Mouse (Mus musculus) v-Abl transformed pro-B cells (cell line): ENCODE measurements around the gene Begain.

Experiments
- in situ Hi-C, 2 experiments: fragments of 400-800 bp; cut with MboI; formaldehyde crosslinking; loops; one replicate each; pipeline ENCODE4 v1.15.1; 2025; ENCODE audit not compliant: unreplicated experiment in 2 of 2

Gene Begain

GRCm38 (mm10) chr12:109068167-109068653 is at the start of gene Begain:
TSS of gene Begain (minus strand) at chr12:109068217.
- in situ Hi-C loops: loop anchor here (25.0 kb wide), 4 partner anchors 306 to 1294 kb away; partner anchors contain the start of genes Ccnk (in 1 of the 2) and Setd3 (in 1 of the 2)

- in situ Hi-C loops: no loop called here
Observed at GRCm38 (mm10) chr12:109115707-109116106, 47.7 kb upstream of the Begain start.

GRCm38 (mm10) chr12:109115161-109115560 is 47.1 kb upstream of the Begain start:
- in situ Hi-C loops: no loop called here

GRCm38 (mm10) chr12:109112996-109113592 is 45.1 kb upstream of the Begain start:
- in situ Hi-C loops: no loop called here

GRCm38 (mm10) chr12:109112354-109112995 is 44.5 kb upstream of the Begain start:
- in situ Hi-C loops: no loop called here

- in situ Hi-C loops: no loop called here
Observed at GRCm38 (mm10) chr12:109108911-109109310, 40.9 kb upstream of the Begain start.

- in situ Hi-C loops: no loop called here
Observed at GRCm38 (mm10) chr12:109100381-109100780, 32.4 kb upstream of the Begain start.

GRCm38 (mm10) chr12:109090456-109091130 is 22.6 kb upstream of the Begain start:
- in situ Hi-C loops: no loop called here

GRCm38 (mm10) chr12:109090041-109090440 is 22.0 kb upstream of the Begain start:
- in situ Hi-C loops: no loop called here

- in situ Hi-C loops: no loop called here
Observed at GRCm38 (mm10) chr12:109086111-109086510, 18.1 kb upstream of the Begain start.

GRCm38 (mm10) chr12:109085674-109086073 is 17.7 kb upstream of the Begain start:
- in situ Hi-C loops: no loop called here

- in situ Hi-C loops: no loop called here
Observed at GRCm38 (mm10) chr12:109085046-109085445, 17.0 kb upstream of the Begain start.

- in situ Hi-C loops: no loop called here
Observed at GRCm38 (mm10) chr12:109083476-109083875, 15.5 kb upstream of the Begain start.

GRCm38 (mm10) chr12:109077036-109077435 is 9.0 kb upstream of the Begain start:
- in situ Hi-C loops: loop anchor here (10.0 kb wide), 6 partner anchors 282 to 1298 kb away; partner anchors contain the start of genes Ccnk (in 1 of the 2), Setd3 (in 1 of the 2) and Yy1 (in 1 of the 2)

GRCm38 (mm10) chr12:109074777-109075285 is 6.8 kb upstream of the Begain start:
- in situ Hi-C loops: loop anchor here (5.0 to 25.0 kb wide), 14 partner anchors 168 to 1300 kb away; partner anchors contain the start of genes Ccnk (in 2 of the 2), Setd3 (in 2 of the 2) and Yy1 (in 1 of the 2)

GRCm38 (mm10) chr12:109074106-109074505 is 6.1 kb upstream of the Begain start:
- in situ Hi-C loops: loop anchor here (5.0 to 25.0 kb wide), 14 partner anchors 167 to 1301 kb away; partner anchors contain the start of genes Ccnk (in 2 of the 2), Setd3 (in 2 of the 2) and Yy1 (in 1 of the 2)

GRCm38 (mm10) chr12:109071248-109071647 is 3.2 kb upstream of the Begain start:
- in situ Hi-C loops: loop anchor here (5.0 to 25.0 kb wide), 14 partner anchors 164 to 1304 kb away; partner anchors contain the start of genes Ccnk (in 2 of the 2), Setd3 (in 2 of the 2) and Yy1 (in 1 of the 2)

GRCm38 (mm10) chr12:109069751-109070150 is 1.7 kb upstream of the Begain start:
- in situ Hi-C loops: loop anchor here (5.0 to 25.0 kb wide), 14 partner anchors 162 to 1305 kb away; partner anchors contain the start of genes Ccnk (in 2 of the 2), Setd3 (in 2 of the 2) and Yy1 (in 1 of the 2)

GRCm38 (mm10) chr12:109068738-109069137 is 721 bp upstream of the Begain start:
- in situ Hi-C loops: loop anchor here (25.0 kb wide), 4 partner anchors 306 to 1294 kb away; partner anchors contain the start of genes Ccnk (in 1 of the 2) and Setd3 (in 1 of the 2)

GRCm38 (mm10) chr12:109067561-109068135 is 369 bp downstream of the Begain start:
- in situ Hi-C loops: loop anchor here (25.0 kb wide), 4 partner anchors 305 to 1295 kb away; partner anchors contain the start of genes Ccnk (in 1 of the 2) and Setd3 (in 1 of the 2)
